Mouse (Mus musculus) kidney, postnatal 4 days (tissue): Measurements from ENCODE around the gene Gm20388.
A peak's percentile ranks its signal among the peaks of the same experiment; 100 is the strongest.

Experiments used
- DNase-seq, 2 experiments: peaks; one replicate each; pipeline ENCODE4 v3.0.0; 2021; ENCODE audit warnings: mixed read lengths in 2 of 2

Gm20388 gene

DNA sequence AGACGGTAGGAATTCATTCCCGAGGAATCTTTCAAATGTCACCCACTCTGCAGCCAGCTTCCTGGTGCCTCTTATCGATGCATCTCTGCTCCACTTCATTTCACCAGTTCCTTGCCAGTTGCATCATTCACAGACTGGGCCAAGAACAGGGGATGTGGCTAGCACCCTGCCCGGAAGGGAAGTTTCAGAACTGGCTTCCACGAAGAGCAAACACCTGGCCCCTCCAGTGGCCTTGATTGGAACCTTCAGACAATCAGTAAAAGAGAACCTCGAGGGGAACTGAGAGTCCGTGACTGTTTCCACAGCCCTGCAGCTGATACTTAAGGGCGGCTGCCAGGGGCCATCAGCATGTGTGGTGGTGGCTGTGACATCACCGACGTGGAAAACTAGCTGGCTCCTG, 1937.9 kb downstream of the Gm20388 start:
- DNase-seq: no peak

DNA sequence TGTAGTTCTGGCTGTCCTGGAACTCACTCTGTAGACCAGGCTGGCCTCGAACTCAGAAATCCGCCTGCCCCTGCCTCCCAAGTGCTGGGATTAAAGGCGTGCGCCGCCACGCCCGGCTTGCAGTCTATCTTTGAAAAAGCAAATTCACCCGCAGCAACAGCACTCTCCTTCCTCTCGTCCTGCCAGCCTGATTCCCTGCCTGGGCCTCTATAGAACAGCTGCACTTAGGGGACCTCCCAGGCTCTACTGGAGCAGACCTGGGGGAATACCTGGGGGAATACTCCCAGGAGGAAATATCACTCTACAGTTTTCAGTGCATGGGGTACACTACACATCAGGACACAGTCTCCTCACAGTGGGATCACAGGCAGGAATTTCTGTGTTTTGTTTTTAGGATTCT, 1938.7 kb downstream of the Gm20388 start:
- no peak for DNase-seq

DNA sequence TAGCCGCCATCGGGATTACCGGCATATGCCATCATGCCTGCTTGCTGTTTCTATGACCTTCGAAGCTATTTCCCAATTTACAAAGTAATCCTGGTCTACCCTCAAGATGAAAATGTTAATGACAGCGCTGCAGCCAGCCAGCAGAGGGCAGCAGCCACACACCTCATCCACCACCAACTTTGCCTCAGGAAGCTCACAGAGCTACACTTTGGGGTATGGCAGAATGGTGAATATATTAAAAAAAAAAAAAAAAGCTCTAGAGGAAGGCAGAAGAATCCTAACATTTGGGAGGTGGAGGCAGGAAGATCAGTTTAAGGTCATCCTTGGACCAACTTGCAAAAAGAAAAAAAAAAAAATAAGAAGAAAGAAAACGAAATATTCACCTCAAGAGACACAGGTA, 1939.4 kb downstream of the Gm20388 start:
- peak; percentile 82 to 83 for DNase-seq

DNA sequence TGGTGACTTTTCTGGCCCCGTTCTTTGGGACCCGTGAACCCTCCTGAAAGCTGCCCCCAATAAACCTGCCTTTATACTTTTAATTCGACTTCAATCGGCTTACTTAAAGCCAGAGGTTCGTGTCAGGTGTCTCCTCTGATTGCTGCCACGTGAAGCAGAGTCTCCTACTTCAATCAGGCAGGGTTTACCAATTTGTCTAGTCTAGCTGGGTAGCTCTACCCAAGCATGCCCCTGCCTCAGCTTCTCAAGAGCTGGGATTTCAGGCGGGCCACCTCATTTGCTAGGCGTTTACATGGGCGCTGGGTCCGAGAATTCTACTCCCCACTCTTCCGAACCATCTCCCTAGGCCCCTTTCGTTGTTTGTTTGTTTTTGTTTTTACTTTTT, 1939.8 kb downstream of the Gm20388 start:
- DNase-seq: no peak

DNA sequence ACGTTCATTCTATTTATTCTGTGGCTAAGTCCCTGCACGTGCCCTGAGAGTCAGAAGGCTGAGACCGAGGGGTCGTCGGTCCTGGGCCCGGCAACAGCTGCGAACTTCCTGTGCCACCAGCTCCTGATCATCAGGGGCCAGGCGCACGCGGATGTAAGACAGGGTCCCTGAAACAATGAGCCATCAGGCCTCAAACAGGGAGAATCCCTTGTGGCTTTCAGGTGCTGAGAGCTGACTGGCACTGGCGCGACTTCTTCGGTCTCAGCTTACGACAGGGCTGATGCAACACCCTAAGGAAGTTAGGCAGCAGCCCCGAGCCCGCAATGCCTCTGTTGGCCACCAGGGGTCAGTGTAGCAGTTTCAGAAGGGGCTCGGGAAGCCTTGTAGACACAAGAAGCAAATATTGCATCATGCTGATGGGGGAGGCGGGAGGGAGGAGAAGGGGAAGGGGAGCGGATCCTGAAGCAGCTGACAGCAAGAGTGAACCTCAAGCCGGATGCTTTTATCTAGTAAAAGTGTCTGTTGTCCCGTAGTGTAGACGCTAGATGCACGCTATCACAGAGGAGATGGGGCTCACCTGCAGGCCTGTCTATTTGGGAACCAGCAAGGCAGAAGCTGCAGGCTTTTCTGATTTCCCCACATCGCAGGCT, 1940.3 kb downstream of the Gm20388 start:
- DNase-seq: peak; percentile 97 to 98

DNA sequence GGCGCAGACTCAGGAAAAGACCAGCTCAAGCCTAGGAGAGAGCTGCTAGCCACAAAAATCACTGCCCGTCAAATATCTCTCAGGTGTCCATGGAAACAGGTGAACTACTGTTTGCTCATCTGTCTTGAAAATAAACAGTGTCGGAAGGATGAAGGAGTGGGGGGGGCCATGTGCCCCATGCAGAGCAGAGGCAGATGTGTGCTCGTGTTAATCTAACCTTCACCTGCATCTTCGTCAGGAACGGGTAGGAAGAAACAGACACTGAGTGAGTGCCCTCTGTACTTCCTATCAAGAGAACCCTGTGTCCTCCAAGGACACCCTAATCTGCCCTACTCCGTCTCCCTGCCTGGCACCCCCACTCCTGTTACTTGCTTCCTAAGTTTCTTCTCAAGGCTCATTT, 1941.1 kb downstream of the Gm20388 start:
- DNase-seq: no peak

DNA sequence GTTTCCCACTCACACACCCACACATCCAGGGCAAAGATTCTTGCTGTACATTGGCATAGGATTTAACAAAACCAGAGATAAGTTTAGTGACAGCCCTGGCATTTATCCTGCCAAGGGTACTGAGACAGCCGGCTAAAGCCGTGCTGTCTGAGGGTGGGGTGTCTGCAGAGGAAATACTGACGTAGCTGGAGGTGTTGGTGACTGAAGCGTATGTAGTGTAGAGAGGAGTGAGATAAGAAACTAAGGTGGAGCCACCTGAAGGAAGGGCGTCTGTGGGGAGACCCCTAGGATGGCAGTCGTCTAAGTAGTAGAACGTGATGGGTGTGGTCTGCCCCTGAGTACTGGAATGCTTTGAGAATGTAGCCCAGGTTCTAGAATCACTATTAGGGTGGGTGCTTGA, 1941.8 kb downstream of the Gm20388 start:
- DNase-seq: no peak

DNA sequence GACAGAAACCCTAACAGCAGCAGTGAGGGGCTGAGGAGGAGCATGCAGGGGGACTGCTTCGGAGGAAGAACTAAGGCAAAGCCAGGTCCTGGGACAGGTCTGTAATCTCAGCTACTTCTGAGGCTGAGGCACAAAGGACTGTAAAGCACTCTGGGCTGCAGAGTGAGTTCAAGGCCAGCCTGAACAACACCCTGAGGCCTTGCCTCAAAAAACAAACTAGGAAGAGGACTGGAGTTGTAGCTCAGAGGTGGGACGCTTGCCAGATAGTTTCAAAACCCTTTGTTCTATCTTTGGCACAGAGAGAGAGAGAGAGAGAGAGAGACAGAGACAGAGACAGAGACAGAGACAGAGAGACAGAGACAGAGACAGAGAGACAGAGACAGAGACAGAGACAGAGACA, 1942.9 kb downstream of the Gm20388 start:
- no peak for DNase-seq

DNA sequence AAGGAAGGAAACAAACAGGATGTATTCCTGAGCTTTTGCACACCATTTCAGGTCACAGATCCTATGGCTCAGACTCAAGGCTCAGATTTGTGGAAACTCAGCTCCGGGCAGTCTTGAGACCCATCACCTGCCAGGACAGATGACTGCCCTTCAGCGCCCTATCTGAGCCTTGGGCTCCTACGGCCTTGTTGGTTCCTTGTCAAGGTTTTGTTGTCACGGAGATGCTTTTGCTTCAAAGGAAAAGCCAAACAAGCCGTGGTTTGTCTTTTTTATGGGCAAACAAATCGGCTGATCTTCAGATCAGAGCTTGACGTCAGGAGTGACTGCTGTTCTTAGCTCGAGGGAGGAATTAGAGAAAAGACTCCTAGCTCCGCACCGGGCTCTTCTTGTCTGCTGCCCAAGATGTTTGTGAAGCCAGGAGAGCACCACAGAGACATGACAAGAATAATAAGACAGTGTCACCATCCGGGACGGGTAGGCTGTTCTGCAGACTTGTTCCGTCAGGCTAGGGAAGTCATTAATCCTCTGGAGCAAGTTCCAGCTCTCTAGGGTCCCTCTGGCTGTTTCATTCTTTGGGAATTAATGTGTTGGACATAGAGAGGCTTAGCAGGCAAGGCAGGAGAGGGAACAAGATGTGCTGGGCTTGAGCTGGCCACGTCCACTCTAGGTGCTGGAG, 1945.6 kb downstream of the Gm20388 start:
- DNase-seq: no peak

DNA sequence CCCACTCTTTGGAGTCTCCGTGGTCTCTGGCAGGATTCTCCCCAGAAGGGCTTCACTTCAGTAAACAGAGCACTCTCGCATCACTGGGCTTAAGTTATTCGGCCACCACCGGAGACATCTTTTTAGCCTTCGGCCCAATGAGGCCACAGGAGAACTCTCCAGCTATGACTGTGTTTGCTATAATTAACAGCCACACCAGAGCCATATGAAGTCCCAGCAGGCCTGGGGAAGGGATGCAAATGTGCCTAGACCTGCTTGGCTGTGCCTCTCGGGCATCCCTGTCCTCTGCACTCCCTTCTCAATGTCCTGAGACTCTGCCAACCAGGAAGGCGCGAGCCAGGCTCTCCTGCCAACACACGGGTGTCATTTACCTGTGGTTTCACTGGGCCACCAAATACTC, 1946.7 kb downstream of the Gm20388 start:
- no peak for DNase-seq

DNA sequence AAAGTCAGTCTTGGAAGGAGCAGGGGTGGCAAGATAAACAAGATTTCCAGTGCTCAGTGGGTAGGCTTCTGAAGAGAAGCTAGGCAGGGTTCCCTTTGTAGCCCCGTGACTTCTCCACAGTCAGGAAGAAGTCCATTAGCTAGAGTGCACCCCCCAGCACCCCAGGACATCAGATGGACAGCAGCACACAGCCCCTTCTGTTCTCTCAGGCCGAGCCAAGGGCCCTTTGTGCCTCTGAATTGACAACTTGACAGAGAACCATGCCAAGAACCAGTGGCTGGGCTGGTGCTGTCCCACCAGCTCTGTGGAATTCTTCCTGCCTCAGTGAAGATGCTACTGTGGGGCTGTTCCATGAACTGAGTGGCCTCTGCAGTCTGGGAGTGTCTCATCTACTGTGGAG, 1947.1 kb downstream of the Gm20388 start:
- DNase-seq: no peak

DNA sequence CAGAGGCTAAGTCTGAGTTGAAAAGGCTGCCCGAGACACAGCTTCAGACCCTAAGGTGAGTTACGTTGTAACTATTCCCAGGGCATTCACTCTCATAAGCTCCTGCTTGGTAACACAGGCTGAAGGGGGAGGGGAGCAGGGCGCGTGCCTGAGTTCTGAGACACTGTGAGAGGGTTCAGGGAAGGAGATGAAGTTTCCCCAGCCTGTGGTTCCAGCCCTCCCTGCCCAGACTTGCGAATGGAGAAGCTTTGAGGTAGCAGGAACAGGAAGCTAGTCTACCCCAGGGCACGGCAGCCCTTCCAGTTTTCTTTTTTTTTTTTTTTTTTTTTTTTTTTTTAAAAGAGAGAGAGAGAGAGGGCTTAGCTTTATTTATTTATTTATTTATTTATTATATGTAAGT, 1950.6 kb downstream of the Gm20388 start:
- no peak for DNase-seq

DNA sequence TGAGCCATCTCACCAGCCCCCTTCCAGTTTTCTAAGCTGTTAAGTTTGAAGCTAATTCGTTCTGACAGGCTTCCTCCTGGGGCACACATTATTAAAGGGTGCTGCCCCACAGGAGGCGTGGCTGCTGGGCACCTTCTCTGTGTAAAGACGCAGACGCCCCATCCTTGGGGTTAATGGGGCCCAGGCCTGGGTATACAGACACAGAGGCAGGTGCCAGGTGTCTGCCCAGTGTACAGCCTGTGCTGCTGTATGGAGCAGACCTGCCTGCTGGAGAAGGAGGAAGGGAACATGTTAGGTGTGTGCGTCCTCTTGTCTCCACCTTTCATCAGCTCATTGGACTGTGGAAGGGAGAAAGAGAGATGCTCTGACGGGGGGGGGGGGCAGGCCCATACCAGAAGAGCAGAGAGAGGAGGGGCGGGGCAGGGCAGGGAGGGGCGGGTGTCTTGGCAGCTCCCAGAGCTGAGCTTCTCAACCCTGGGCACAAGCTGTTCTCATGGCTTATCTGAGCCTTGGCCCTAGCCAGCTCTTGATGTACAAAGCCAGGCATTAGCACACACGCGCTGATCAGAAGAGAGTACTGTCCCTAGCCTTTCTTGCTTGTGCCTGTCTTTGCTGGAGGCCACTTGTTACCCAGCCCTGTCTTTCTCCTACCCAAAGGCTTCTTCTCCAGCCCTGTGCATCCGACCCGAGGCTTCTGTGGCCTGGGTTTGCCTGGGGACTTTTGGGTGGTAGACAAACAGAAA, 1951.3 kb downstream of the Gm20388 start:
- no peak for DNase-seq

DNA sequence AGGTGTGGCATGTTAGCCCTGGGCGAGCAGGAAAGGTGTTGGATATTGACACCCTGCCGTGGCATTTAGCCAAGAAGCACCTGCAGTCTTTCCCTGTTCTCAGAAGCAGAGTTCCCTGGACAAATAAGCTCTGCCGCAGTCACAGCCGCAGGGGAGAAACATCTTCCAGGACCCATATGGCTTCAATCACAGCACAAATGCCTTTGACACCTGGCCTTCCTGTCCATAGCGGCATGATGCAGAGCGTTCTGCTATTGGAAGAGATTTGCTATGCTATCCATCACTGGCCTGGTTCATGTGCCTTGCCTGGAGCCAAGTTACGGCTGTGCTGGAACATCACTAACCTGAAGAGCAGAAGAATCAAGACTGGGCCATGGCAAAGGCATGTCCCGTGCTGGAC, 1954.7 kb downstream of the Gm20388 start:
- no peak for DNase-seq

DNA sequence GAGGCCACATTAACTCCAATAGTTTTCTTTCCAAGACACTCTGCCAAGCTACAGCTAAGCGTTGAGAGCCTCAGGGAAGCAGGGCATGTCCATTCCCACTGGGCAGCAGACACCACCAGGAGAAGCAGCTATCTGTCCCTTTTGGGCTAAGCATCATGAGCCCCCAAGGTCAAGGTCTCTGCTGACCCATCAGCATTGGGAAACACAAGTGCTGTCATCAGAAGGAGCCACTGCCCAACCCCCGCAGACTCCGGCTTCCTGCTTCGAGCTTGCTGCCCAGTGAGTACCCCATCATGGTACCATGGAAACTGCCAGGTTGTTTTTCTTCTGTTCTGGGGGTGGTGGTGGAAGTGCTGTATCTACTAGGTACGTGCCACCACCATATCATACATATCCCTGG, 1957.6 kb downstream of the Gm20388 start:
- no peak for DNase-seq

DNA sequence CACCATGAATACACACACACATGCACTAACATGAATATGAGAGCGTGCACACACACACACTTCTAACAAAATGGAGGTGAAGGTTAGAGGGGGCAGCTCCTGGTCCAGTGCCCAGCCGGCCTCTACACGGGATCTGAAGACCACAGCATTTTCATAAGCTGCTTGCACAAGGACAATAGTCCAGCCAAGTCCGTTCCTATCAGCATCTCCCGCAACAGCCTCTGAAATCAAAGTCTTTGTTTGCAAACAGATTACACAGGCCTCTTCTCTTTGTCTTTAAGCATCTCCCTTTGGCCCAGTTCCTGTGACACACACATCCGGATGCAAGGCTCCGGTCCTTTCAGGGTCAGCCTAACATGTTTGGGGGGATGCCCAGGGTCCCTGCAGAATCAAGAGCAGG, 1958.3 kb downstream of the Gm20388 start:
- no peak for DNase-seq

DNA sequence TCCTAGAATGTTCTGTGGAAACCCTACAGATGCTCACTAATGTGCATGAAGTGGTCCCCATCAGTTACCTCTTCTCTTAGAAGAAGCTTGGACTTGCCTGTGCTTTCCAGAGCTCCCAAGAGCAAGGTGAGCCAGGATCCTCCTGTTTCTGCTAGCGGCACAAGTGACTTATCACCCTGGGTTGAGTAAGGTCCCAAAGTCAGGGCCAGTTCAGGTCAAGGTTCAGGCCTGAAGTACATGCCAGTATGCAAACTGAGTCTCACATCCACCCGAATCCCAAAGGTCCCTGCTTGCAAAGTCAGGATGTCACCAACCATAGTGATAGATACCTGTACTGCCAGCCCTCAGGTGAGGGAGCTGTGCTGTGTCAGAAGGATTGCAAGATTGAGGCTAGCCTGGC, 1959.5 kb downstream of the Gm20388 start:
- DNase-seq: no peak

DNA sequence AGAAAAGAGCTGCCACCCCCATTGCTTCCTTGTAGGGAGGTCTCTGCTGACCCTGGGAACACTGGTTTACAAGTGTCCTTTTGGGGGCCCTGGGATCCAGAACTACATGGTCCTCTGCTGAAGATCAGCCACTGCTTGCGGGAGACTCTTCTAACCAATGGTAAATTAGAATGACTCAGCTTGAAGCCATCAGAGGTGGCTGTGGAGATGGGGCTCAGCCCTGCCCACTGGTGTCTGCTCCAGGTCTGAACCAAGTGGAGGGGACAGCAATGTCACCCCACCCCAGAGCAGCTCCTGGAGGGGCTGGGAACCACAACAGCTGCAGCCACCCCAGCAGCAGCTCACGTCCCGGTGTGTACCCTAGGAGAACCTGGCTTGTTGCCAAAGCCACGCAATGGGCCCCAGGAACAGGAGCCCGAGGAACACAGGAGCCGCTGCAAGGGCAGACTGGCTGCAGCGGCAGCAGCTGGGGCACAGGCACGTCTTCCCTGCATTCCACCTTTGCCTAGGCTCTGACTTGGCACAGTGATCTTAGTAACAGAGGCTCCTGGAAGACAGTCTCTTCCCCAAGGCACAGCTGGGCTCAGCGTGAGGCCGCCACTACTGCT, 1961.3 kb downstream of the Gm20388 start:
- DNase-seq: peak in 1 of 2 experiments; percentile 47

DNA sequence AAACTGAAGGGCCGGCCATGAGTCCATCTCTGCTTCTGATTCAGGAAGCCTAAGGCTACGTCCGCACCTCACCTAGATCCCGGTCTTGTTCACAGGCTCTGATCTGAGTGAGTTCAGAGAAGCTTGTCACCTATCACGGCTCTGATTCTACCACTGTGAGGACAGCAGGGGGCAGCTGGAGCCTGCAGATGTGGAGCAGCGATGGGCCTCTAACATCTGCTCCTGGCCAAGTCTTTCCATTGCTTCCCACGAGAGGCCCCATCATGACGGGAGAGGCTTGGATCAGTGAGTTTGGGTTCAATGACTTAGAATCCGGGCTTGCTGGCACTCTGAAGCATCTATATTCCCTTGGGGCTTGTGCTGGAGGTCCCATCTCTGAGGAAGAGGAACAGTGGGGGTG, 1963.4 kb downstream of the Gm20388 start:
- peak; percentile 80 to 86 for DNase-seq

DNA sequence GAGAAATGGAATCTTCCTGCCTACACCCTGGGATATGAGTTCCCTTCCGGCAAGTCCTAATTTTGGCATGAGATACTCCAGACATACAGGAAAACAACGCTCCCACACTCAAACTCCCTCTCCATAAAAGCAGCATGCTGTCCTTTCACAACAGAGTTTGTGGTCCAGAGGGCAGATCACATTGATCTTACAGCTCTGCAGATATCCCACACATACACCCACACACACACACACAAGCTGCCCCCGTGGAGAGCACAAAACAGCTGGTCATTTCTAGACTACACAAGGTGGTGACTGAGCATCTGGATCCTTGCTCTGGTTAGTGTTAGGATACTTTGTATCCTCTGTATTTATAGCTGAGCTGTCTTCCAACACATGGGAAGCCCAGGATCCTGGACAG, 1964.4 kb downstream of the Gm20388 start:
- peak; percentile 49 to 58 for DNase-seq

DNA sequence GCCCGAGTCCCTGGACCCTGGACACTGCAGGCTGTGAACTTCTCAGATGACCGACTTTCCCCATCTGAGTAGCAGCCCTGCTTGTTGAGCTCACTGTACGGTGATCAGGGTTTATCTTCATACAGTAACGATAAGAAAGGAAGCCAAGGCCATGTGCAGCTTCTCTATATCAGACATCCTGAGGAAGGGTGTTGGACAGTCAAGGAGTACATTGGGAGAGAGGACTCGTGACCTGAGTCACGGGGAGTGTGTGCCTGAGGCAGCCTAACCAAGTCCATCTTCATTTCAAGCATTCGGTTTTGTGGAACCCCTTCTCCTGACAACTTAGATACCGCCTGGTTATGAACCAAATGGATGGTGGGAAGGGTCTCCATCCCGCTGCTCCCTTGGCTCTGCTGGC, 1964.9 kb downstream of the Gm20388 start:
- no peak for DNase-seq

DNA sequence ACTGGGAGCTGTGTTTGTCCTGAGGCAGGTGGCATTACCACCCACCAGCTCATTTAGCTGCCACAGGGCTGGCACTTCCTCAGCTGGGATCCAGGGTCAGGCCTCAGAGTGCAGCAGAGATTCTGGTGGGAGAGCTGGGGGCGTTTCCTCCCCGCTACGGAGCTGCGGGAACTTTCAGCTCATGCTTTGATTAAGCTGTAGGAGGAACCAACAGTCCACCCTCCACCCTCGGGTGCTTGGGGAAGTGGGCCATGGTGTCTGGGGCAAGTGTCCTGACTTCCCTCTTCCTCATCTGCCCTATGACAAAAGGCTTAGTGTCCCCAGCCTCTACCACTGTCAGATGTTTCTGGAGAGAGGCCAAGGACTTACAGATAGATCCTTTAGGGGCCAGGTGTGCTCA, 1966.6 kb downstream of the Gm20388 start:
- peak in 1 of 2 experiments; percentile 42 for DNase-seq

DNA sequence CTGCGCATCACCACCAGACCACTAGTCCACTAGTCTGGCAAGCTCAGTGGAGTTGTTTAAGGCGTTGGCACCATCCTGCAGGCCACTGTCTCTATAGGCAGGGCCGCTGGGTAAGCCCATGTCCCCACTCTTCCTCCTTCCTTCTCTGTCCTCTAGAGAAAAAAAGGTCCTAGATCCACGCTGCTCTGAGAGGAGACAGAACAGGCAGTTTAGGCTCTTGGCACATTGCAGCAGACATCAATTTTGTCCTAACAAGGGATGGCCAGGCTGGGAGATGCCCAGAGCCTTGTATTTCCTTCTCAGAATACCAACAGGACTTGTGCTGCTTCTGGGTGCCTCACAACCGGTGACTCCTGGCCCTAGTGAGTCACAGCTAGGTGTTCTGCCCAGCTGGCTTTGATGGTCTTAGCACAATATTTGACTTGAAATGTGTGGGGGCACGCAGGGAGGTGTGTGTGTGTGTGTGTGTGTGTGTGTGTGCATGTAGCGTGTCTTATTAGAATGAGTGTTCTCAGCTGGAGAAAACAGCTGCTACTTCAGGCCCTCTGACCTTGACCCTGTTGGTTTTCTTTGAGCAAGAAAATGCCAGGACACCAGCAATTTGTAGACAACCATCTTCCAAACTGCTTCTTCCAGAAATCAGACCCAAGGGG, 1967.3 kb downstream of the Gm20388 start:
- peak; percentile 50 to 65 for DNase-seq
